Comparison of ENCODE assay signal across 8 mouse cellular contexts in genomic region chr6:50596301-50597211, GRCm38 (mm10). TPM values are rescaled to one million over a fixed set of nuclear protein-coding genes. Genes with fewer than 3 reads are reported as not detected.
DNase-seq lines count a peak whose midpoint lies in the region; ATAC-seq and TF ChIP-seq lines count a peak whose summit lies in the region.

TSS of gene 4921507P07Rik (minus strand) at chr6:50596632.

- in situ Hi-C loops in ES-E14 (cut with MboI; ENCODE audit: low sequenced_read_pairs in 2 of 2, unreplicated experiment in 2 of 2): no loop called here

- WGBS in forebrain, embryonic 14.5 days: under 1% methylated on average over 61 of the region's 62 CpGs
- under 1% methylated on average over 62 of the region's 62 CpGs for WGBS in large intestine, adult 2 months
- under 1% methylated on average over 59 of the region's 62 CpGs for WGBS in liver, embryonic 16.5 days (ENCODE audit: insufficient replicate concordance)
- under 1% methylated on average over 55 of the region's 62 CpGs for WGBS in neural tube, embryonic 13.5 days

- no peaks in the 10 kb centered on the region for H3K9me3 ChIP-seq in ES-E14 (ENCODE audit: control insufficient read depth, insufficient read depth, low read depth, low read length)
- H3K9me3 ChIP-seq in forebrain, embryonic 14.5 days (replicated peaks; ENCODE audit: control insufficient read depth, low read length): no peaks in the 10 kb centered on the region
- no peaks in the 10 kb centered on the region for H3K9me3 ChIP-seq in liver, embryonic 16.5 days (replicated peaks; ENCODE audit: control insufficient read depth, low read length)
- no peaks in the 10 kb centered on the region for H3K9me3 ChIP-seq in neural tube, embryonic 13.5 days

- no peaks in the 10 kb centered on the region for H3K36me3 ChIP-seq in ES-E14 (ENCODE audit: control insufficient read depth, insufficient read depth, low read length, poor library complexity, severe bottlenecking)
- H3K36me3 ChIP-seq in forebrain, embryonic 14.5 days (ENCODE audit: control insufficient read depth, insufficient read depth, low read length): no peaks in the 10 kb centered on the region
- no peaks in the 10 kb centered on the region for H3K36me3 ChIP-seq in liver, embryonic 16.5 days (ENCODE audit: control insufficient read depth, insufficient read depth)
- H3K36me3 ChIP-seq in neural tube, embryonic 13.5 days: no peaks in the 10 kb centered on the region

- H3K4me3 ChIP-seq in ES-E14 (ENCODE audit: insufficient read depth in 1 of 2, low read depth in 1 of 2, low read length in 2 of 2, poor library complexity in 1 of 2, severe bottlenecking in 1 of 2): peak within 1 kb of the TSS; percentile 83
- peak within 1 kb of the TSS; percentile 52 for H3K4me3 ChIP-seq in forebrain, embryonic 14.5 days (ENCODE audit: low read depth, low read length)
- H3K4me3 ChIP-seq in liver, embryonic 16.5 days (ENCODE audit: low read depth, low read length): peak within 1 kb of the TSS; percentile 63
- peak within 1 kb of the TSS; percentile 60 for H3K4me3 ChIP-seq in neural tube, embryonic 13.5 days

- intact Hi-C loops in heart, postnatal 14 days (cut with DNase I): no loop called here

- peak within 1 kb of the TSS; percentile 92 for H3K4me2 ChIP-seq in forebrain, embryonic 14.5 days (ENCODE audit: low read length)
- peak within 1 kb of the TSS; percentile 87 for H3K4me2 ChIP-seq in liver, embryonic 16.5 days (ENCODE audit: low read depth, low read length)
- H3K4me2 ChIP-seq in neural tube, embryonic 13.5 days: peak within 1 kb of the TSS; percentile 97

- no peaks in the 10 kb centered on the region for H3K27me3 ChIP-seq in forebrain, embryonic 14.5 days (replicated peaks; ENCODE audit: control insufficient read depth, insufficient read depth, low read length)
- H3K27me3 ChIP-seq in liver, embryonic 16.5 days (ENCODE audit: control insufficient read depth, insufficient read depth, low read depth, low read length): no peaks in the 10 kb centered on the region
- H3K27me3 ChIP-seq in neural tube, embryonic 13.5 days: no peaks in the 10 kb centered on the region

- peaks cover 0 to 2% of the 10 kb centered on the region in 2 experiments; a peak in 1 of 4 replicates for H3K4me1 ChIP-seq in ES-E14 (ENCODE audit: control insufficient read depth in 2 of 2, insufficient read depth in 2 of 2, low read length in 2 of 2, poor library complexity in 1 of 2)
- no peaks in the 10 kb centered on the region for H3K4me1 ChIP-seq in forebrain, embryonic 14.5 days (ENCODE audit: control insufficient read depth, insufficient read depth, low read length)
- H3K4me1 ChIP-seq in liver, embryonic 16.5 days (ENCODE audit: control insufficient read depth, low read depth, low read length): peaks cover 6% of the 10 kb centered on the region; the same call in 1 of the 2 replicates
- peaks cover 28% of the 10 kb centered on the region for H3K4me1 ChIP-seq in neural tube, embryonic 13.5 days (replicated peaks)

- no peak within 1 kb of the TSS for H3K27ac ChIP-seq in ES-E14 (ENCODE audit: insufficient read depth, low read depth, low read length, poor library complexity, severe bottlenecking)
- H3K27ac ChIP-seq in forebrain, embryonic 14.5 days (ENCODE audit: low read depth, low read length): no peak within 1 kb of the TSS; the same call in 1 of the 2 replicates
- H3K27ac ChIP-seq in liver, embryonic 16.5 days (ENCODE audit: low read length): peak within 1 kb of the TSS; percentile 36; the same call in 1 of the 2 replicates
- H3K27ac ChIP-seq in neural tube, embryonic 13.5 days (replicated peaks): peak within 1 kb of the TSS; percentile 62

- ATAC-seq in forebrain, embryonic 14.5 days: peak; percentile 94
- peak; percentile 99 for ATAC-seq in liver, embryonic 16.5 days (ENCODE audit: low read depth)
- peak; percentile 93 for ATAC-seq in neural tube, embryonic 13.5 days (ENCODE audit: low read depth)

- H3K9ac ChIP-seq in ES-E14 (ENCODE audit: insufficient read depth, low read depth, low read length, poor library complexity, severe bottlenecking): peak within 1 kb of the TSS; percentile 81
- H3K9ac ChIP-seq in forebrain, embryonic 14.5 days (ENCODE audit: low read length): peak within 1 kb of the TSS; percentile 73
- peak within 1 kb of the TSS; percentile 56 for H3K9ac ChIP-seq in liver, embryonic 16.5 days (ENCODE audit: low read depth, low read length)
- H3K9ac ChIP-seq in neural tube, embryonic 13.5 days: peak within 1 kb of the TSS; percentile 81

- DNase-seq in ES-E14 (ENCODE audit: low read depth, low spot score): peak; percentile 96
- peak; percentile 96 for DNase-seq in cerebellum, adult 11-12 months
- DNase-seq in forebrain, embryonic 14.5 days (ENCODE audit: low spot score): peak; percentile 92
- peak; percentile 93 to 96 for DNase-seq in heart, postnatal 14 days
- DNase-seq in large intestine, adult 2 months (ENCODE audit: low read depth, low spot score): peak; percentile 83
- peak; percentile 86 for DNase-seq in telencephalon, adult 2 months (ENCODE audit: low read depth, low spot score)

TF ChIP-seq in ES-E14, 5 proteins besides CTCF, POLR2A, EP300 and RAD21:
- peak; percentile 45; the same call in 1 of the 2 replicates for TF ChIP-seq HCFC1 (IDR thresholded peaks at IDR 0.05; ENCODE audit: borderline replicate concordance, insufficient read depth, low read length)
- no peak for TF ChIP-seq ZC3H11A (IDR thresholded peaks at IDR 0.05; ENCODE audit: borderline replicate concordance, low read depth, low read length)

RNA-seq across cellular contexts. Expression of gene 4921507P07Rik, which starts in this region (rescaled TPM):
- 0.40 and 0.79 TPM in 2 replicates for total RNA-seq in ES-E14 (2012; rRNA removed)
- 1.0 and 1.3 TPM in 2 replicates for polyA plus RNA-seq in forebrain, embryonic 14.5 days (2014; fragmentation: Nextera tagmentation; extraction: Ambion mirVana)
- under 1 TPM; 0.33 to 0.39 TPM for total RNA-seq in heart, postnatal 14 days (2021)
- 0.04 and 0.15 TPM in 2 replicates for polyA plus RNA-seq in large intestine, adult 2 months (2012; rRNA removed)
- polyA plus RNA-seq in liver, embryonic 16.5 days (2015; fragmentation: Nextera tagmentation; extraction: Ambion mirVana): 0.21 and 0.32 TPM in 2 replicates
- polyA plus RNA-seq in neural tube, embryonic 13.5 days (2015; fragmentation: Nextera tagmentation; extraction: Ambion mirVana): 1.7 and 2.1 TPM in 2 replicates

Comparison
In these comparisons a context has a peak if more than half of its experiments do, and no peak if none do; other contexts are left out.
1. Peak in DNase-seq, H3K4me3 ChIP-seq and H3K9ac ChIP-seq in ES-E14; RNA of the gene not detected or under 1 TPM.
2. Peak in DNase-seq in heart, postnatal 14 days; RNA of the gene not detected or under 1 TPM.
3. Peak in DNase-seq in large intestine, adult 2 months; RNA of the gene not detected or under 1 TPM.
4. Peak in ATAC-seq, H3K4me3 ChIP-seq, H3K27ac ChIP-seq, H3K9ac ChIP-seq and H3K4me2 ChIP-seq in liver, embryonic 16.5 days; RNA of the gene not detected or under 1 TPM.